ENCODE assay signal across 9 mouse cellular contexts in the genomic region with DNA sequence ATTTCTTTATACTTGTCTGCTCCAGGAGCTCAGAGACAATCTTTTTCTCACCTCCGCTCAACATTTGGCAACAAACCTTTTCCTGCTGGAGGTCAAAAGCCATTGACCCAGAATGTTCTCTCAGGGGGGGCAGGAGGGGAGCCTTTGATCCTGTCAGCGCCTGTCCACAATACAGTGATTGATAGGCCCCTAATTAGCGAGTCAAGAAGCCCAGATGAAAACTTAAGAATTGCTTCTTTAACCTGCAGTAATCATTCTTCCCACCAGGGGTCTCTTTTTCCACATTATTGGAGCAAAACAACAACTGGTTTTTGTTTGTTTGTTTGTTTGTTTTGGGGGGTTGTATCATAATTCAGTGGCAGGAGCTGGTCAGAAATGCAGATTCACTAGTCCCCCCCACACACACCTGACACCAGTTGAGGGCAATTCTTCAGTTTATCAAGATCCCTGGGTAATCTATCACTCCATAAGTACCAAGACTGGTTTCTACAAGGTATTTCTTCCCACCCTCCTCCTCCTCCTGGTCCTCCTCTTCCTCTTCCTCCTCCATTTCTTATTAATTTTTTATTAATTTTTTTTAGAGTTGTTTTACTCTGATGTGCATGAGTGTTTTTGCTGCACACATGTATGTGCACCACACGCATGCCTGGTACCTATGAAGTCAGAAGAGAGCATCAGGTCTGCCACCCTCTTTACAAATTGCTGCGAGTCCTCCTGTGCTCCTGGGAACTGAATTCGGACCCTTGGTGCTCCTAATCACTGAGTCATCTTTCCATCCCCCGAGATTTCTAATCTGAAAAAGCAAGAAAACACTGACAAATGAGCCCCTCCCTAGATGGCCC. TPM values are rescaled to one million over a fixed set of nuclear protein-coding genes. Genes with fewer than 3 reads are reported as not detected.
A peak's percentile ranks its signal among the peaks of the same experiment; 100 is the strongest.
DNase-seq lines count a peak whose midpoint lies in the region; ATAC-seq and TF ChIP-seq lines count a peak whose summit lies in the region.
"Had no signal": no experiment of that assay in that cellular context is flagged by ENCODE, and none has a peak within 500 bp of the region (broad histone marks: within the 10 kb centered on the region; RNA-seq: fewer than 3 reads in every experiment).

No protein-coding gene starts in this region.

- no peak overlapping the region for H3K9ac ChIP-seq in embryonic facial prominence, embryonic 13.5 days
- H3K9ac ChIP-seq: embryonic facial prominence, embryonic 12.5 days had no signal

- peak overlapping the region; percentile 33; the same call in 1 of the 2 replicates for H3K4me2 ChIP-seq in embryonic facial prominence, embryonic 13.5 days

- peaks cover 2% of the 10 kb centered on the region; the same call in 1 of the 2 replicates for H3K4me1 ChIP-seq in embryonic facial prominence, embryonic 13.5 days
- H3K4me1 ChIP-seq: embryonic facial prominence, embryonic 12.5 days had no signal

- H3K27ac ChIP-seq in layer of hippocampus, adult 2 months = peak overlapping the region; percentile 63; the same call in 1 of the 2 replicates
- H3K27ac ChIP-seq in embryonic facial prominence, embryonic 13.5 days = no peak overlapping the region
- H3K27ac ChIP-seq: embryonic facial prominence, embryonic 12.5 days had no signal

- peak; percentile 80 for TF ChIP-seq CTCF in layer of hippocampus, adult 2 months (conservative IDR thresholded peaks at IDR 0.05)

- DNase-seq in layer of hippocampus, adult 2 months (ENCODE audit: low spot score in 2 of 2) = peak in 1 of 2 experiments; percentile 46
- no peak for DNase-seq in layer of hippocampus, postnatal 25 days (ENCODE audit: extremely low spot score in 1 of 2, low spot score in 1 of 2)
- peak; percentile 23 for DNase-seq in MN1 (ENCODE audit: low spot score)
- peak; percentile 33 for DNase-seq in kidney, postnatal 14 days
- DNase-seq in retina, postnatal 7 days (ENCODE audit: low read depth, low spot score) = peak; percentile 43
- no peak for DNase-seq in ovary, postnatal 36 days (ENCODE audit: low spot score)
- no peak for DNase-seq in cerebellum, postnatal 25 days

- 36% methylated on average over 7 of the region's 7 CpGs for WGBS in embryonic facial prominence, embryonic 13.5 days

- no peaks in the 10 kb centered on the region for H3K27me3 ChIP-seq in embryonic facial prominence, embryonic 13.5 days
- H3K27me3 ChIP-seq: embryonic facial prominence, embryonic 12.5 days had no signal

- no peaks in the 10 kb centered on the region for H3K9me3 ChIP-seq in embryonic facial prominence, embryonic 13.5 days
- H3K9me3 ChIP-seq: embryonic facial prominence, embryonic 12.5 days had no signal

- H3K36me3 ChIP-seq in embryonic facial prominence, embryonic 13.5 days = no peaks in the 10 kb centered on the region
- H3K36me3 ChIP-seq: embryonic facial prominence, embryonic 12.5 days had no signal

- ATAC-seq in embryonic facial prominence, embryonic 13.5 days (ENCODE audit: insufficient number of reproducible peaks, insufficient read depth, low FRiP score, low TSS enrichment, low read depth) = no peak

- peak overlapping the region; percentile 46 for H3K4me3 ChIP-seq in layer of hippocampus, adult 2 months
- no peak overlapping the region for H3K4me3 ChIP-seq in embryonic facial prominence, embryonic 13.5 days
- H3K4me3 ChIP-seq: embryonic facial prominence, embryonic 12.5 days had no signal

RNA-seq across cellular contexts. Expression of gene Ankrd1, which starts 8.6 kb away (rescaled TPM):
- not detected for total RNA-seq in layer of hippocampus, adult 2 months (2021)
- not detected for total RNA-seq in layer of hippocampus, postnatal 25 days (2021)
- 0.51 and 1.5 TPM in 2 replicates for polyA plus RNA-seq in embryonic facial prominence, embryonic 13.5 days (2015; fragmentation: Nextera tagmentation; extraction: Ambion mirVana)

RNA-seq across cellular contexts. Expression of gene Rpp30, which starts 27.8 kb away (rescaled TPM):
- total RNA-seq in layer of hippocampus, adult 2 months (2021) = 10 to 100 TPM; 17.0 to 17.4 TPM
- 10 to 100 TPM; 16.8 to 21.5 TPM for total RNA-seq in layer of hippocampus, postnatal 25 days (2021)
- 71.7 and 73.2 TPM in 2 replicates for polyA plus RNA-seq in embryonic facial prominence, embryonic 13.5 days (2015; fragmentation: Nextera tagmentation; extraction: Ambion mirVana)

RNA-seq across cellular contexts. Expression of gene Htr7, which starts 54.0 kb away (rescaled TPM):
- 1 to 10 TPM; 8.5 to 9.0 TPM for total RNA-seq in layer of hippocampus, adult 2 months (2021)
- 1 to 10 TPM; 8.1 to 9.1 TPM for total RNA-seq in layer of hippocampus, postnatal 25 days (2021)
- polyA plus RNA-seq in embryonic facial prominence, embryonic 13.5 days (2015; fragmentation: Nextera tagmentation; extraction: Ambion mirVana) = 0.76 and 1.2 TPM in 2 replicates

Comparison
In these comparisons a context has a peak if more than half of its experiments do, and no peak if none do; other contexts are left out.
1. DNase-seq: peak in MN1 (single experiment), kidney, postnatal 14 days (single experiment) and retina, postnatal 7 days (single experiment); none in layer of hippocampus, postnatal 25 days (0 of 2), ovary, postnatal 36 days (single experiment) and cerebellum, postnatal 25 days (0 of 2).